Mouse (Mus musculus) embryo, embryonic 10 days (tissue): ENCODE data around the gene Acp4.
A peak's percentile ranks its signal among the peaks of the same experiment; 100 is the strongest.
"Not testable (repeated sequence)": the region's sequence is repeated elsewhere in the genome, so short reads cannot be mapped to it uniquely, and the experiment has no call there.

Source experiments
- DNase-seq: peaks from one replicate; pipeline ENCODE4 v3.0.0-alpha.2; 2015; ENCODE audit warnings: low spot score

Gene Acp4

GRCm38 (mm10) chr7:44262791-44263643 lies 5.8 kb upstream of the Acp4 start:
- DNase-seq: peak; percentile 97

GRCm38 (mm10) chr7:44261147-44261546 lies 4.0 kb upstream of the Acp4 start, which contains the start of gene Gm15517:
Gm15517 (plus strand) TSS chr7:44261447.
- no peak for DNase-seq

- DNase-seq: no peak
Observed at GRCm38 (mm10) chr7:44260410-44260809, 3.2 kb upstream of the Acp4 start.

- no peak for DNase-seq
Observed at GRCm38 (mm10) chr7:44254930-44255329, 2.2 kb downstream of the Acp4 start.

- peak; percentile 5 for DNase-seq
Observed at GRCm38 (mm10) chr7:44253023-44253616, 4.1 kb downstream of the Acp4 start.

- DNase-seq: not testable (repeated sequence)
Observed at GRCm38 (mm10) chr7:44250732-44251275, 6.4 kb downstream of the Acp4 start.

GRCm38 (mm10) chr7:44249248-44249647 lies 7.9 kb downstream of the Acp4 start:
- no peak for DNase-seq

- no peak for DNase-seq
Observed at GRCm38 (mm10) chr7:44247971-44248370, 9.2 kb downstream of the Acp4 start.

GRCm38 (mm10) chr7:44246984-44247470 lies 10.2 kb downstream of the Acp4 start:
- peak; percentile 43 for DNase-seq

- DNase-seq: peak; percentile 88
Observed at GRCm38 (mm10) chr7:44246055-44246983, 10.9 kb downstream of the Acp4 start, which contains the start of the genes 1700028J19Rik and 2410002F23Rik. 1700028J19Rik (minus strand) TSS chr7:44246695. 2410002F23Rik (plus strand) TSS chr7:44246722.

- no peak for DNase-seq
Observed at GRCm38 (mm10) chr7:44244080-44244479, 13.1 kb downstream of the Acp4 start.

- DNase-seq: peak; percentile 3
Observed at GRCm38 (mm10) chr7:44241163-44241562, 16.0 kb downstream of the Acp4 start.

- no peak for DNase-seq
Observed at GRCm38 (mm10) chr7:44240712-44241111, 16.5 kb downstream of the Acp4 start.

GRCm38 (mm10) chr7:44239913-44240312 lies 17.3 kb downstream of the Acp4 start:
- no peak for DNase-seq

GRCm38 (mm10) chr7:44235909-44236308 lies 21.3 kb downstream of the Acp4 start, which contains the start of gene Gm36864:
Gm36864 (plus strand) TSS chr7:44236177.
- DNase-seq: no peak

- DNase-seq: no peak
Observed at GRCm38 (mm10) chr7:44225076-44225475, 32.1 kb downstream of the Acp4 start, which contains the start of gene Klk1. Klk1 (plus strand) TSS chr7:44225360.

- DNase-seq: not testable (repeated sequence)
Observed at GRCm38 (mm10) chr7:44222335-44222734, 34.8 kb downstream of the Acp4 start.

- DNase-seq: not testable (repeated sequence)
Observed at GRCm38 (mm10) chr7:44221601-44222000, 35.6 kb downstream of the Acp4 start.

- no peak for DNase-seq
Observed at GRCm38 (mm10) chr7:44215645-44216044, 41.5 kb downstream of the Acp4 start, which contains the start of gene Klk1b5. Klk1b5 (plus strand) TSS chr7:44215945.

- no peak for DNase-seq
Observed at GRCm38 (mm10) chr7:44208307-44208706, 48.9 kb downstream of the Acp4 start.

- DNase-seq: not testable (repeated sequence)
Observed at GRCm38 (mm10) chr7:44207135-44207534, 50.0 kb downstream of the Acp4 start, which contains the start of gene Klk1b4. Klk1b4 (plus strand) TSS chr7:44207435.
